Comparison of ENCODE assay signal across 22 mouse cellular contexts in genomic region chr15:63191731-63192130, GRCm38 (mm10).
A peak's percentile ranks its signal among the peaks of the same experiment; 100 is the strongest.
DNase-seq lines count a peak whose midpoint lies in the region; TF ChIP-seq lines count a peak whose summit lies in the region.
"Had no signal": no experiment of that assay in that cellular context is flagged by ENCODE, and none has a peak within 500 bp of the region (broad histone marks: within the 10 kb centered on the region; RNA-seq: fewer than 3 reads in every experiment).

No protein-coding gene starts in this region.

- no peak overlapping the region for H3K4me3 ChIP-seq in layer of hippocampus, adult 2 months
- H3K4me3 ChIP-seq: embryonic facial prominence, embryonic 13.5 days; erythroblast, embryonic 14.5 days; forebrain, embryonic 13.5 days; forebrain, embryonic 15.5 days had no signal

- TF ChIP-seq CTCF in layer of hippocampus, adult 2 months (conservative IDR thresholded peaks at IDR 0.05): no peak

- DNase-seq in 3T3-L1 (ENCODE audit: low read depth, low spot score) (peak; percentile 72), NIH3T3 (ENCODE audit: low read depth) (peak; percentile 59)
- DNase-seq in fibroblast of lung, adult 2 months (ENCODE audit: low read depth): peak; percentile 29
- DNase-seq in layer of hippocampus, adult 2 months (ENCODE audit: low spot score in 2 of 2): no peak
- no peak for DNase-seq in kidney, postnatal 36 days
- no peak for DNase-seq in heart, postnatal 36 days
- DNase-seq: adrenal gland, adult 2 months; adrenal gland, postnatal 10 days; adrenal gland, postnatal 25 days; B cell, adult 2 months; cerebellum, adult 11 months; cerebellum, adult 18-20 months; cerebellum, adult 8-10 months; cerebellum, adult 9-11 months; cerebellum, postnatal 14 days; cerebellum, postnatal 36 days; embryo, embryonic 11 days; forebrain, postnatal 0 days had no signal

- no peak overlapping the region for H3K27ac ChIP-seq in layer of hippocampus, adult 2 months
- H3K27ac ChIP-seq: embryonic facial prominence, embryonic 13.5 days; forebrain, embryonic 13.5 days; forebrain, embryonic 15.5 days had no signal

- intact Hi-C loops in heart, postnatal 36 days (cut with DNase I): no loop called here

Comparison
In these comparisons a context has a peak if more than half of its experiments do, and no peak if none do; other contexts are left out.
1. DNase-seq: peak in 3T3-L1 (single experiment), NIH3T3 (single experiment) and fibroblast of lung, adult 2 months (single experiment); none in layer of hippocampus, adult 2 months (0 of 2), kidney, postnatal 36 days (0 of 2) and heart, postnatal 36 days (0 of 2).